Mouse (Mus musculus) brain, adult 2 months (tissue): ENCODE data around the gene Ankrd22.

ENCODE experiments used
- DNase-seq: peaks from one replicate; pipeline ENCODE4 v3.0.0; 2011; ENCODE audit warnings: low read depth, low spot score

The Ankrd22 gene

DNA sequence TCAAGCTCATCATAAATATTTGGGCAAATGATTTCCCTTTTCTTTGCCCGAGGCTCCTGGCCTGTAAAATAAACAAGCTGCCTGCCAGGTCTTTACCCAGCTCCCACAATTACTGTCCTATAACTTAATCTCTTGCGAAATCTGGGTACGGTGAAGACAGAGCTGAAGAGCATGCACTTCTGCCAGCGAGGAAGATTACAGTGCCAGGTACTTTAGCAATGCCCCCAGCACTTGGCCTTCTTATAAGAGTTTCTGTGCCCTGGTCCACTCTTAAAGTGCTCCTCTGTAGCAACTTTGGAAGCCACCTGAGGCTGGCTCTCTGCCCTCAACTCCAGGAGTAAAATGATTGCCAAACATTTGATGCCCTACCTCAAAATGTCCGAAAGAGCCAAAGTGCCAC lies 70.5 kb downstream of the Ankrd22 start:
- no peak for DNase-seq

DNA sequence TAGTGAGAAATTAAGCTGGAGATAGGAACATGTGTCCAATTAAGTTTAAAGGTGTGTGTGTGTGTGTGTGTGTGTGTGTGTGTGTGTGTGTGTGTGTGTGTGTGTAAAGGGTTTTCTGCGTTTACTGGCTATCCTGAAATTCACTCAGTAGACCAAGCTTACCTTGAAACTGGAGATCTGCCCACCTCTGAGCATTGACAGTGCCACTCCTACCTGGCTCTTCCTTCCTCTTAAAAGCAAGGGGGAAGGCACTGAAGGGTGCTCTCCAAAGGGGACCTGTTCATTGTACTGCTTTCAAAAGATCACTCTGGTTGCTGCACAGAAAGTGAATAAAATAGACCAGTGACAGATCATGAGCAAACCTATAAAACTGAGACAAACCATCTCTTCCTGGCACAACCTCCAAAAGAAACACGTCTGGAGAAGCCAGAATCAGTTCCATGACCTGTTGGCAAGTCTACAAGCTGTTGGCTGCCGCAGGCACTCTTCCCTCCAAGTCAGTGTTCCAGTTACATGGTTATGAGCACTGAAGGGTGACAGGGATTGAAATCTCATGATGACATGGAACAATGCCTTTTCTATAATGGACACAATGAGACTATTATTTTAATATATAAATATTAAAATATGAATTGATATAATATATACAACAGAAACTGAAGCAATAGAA lies 76.7 kb downstream of the Ankrd22 start:
- no peak for DNase-seq

DNA sequence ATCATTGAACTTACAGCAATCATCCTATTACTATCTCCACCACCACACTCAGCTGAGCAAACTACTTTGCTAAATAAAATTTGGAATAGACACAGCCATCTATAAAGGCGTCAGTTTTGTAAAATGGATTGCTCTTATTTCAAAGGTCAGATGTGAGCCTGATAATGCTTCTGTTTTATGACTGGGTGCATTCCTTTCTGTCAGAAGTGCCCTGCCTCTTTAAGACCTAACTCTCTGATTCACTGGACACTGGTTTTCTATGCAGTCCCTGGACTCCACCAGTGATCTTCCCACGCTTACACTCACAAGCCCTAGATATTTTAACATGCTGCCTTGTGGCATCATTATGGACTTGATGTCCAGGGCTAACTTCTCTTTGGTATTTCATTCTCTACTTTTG lies 87.7 kb downstream of the Ankrd22 start:
- DNase-seq = no peak

DNA sequence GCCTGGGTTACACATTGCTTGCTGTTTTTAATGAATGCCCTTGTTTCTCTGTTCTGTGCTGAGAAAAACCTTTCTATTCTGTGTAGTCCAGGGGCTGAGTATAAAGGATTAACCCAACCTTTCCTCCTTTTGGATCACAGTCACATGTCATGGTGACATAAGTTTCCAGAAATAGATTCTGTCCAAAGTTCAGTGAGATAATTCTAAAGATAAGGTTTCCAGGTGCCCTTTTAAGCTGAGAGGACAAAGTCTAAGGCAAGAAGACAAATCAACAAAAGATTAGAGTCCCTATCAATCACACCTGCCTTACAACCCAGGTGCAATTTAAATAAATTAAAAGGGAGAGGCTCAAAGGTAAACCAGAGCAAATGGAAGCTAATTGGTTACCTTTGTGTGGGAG lies 91.6 kb downstream of the Ankrd22 start:
- DNase-seq = no peak
